Mouse (Mus musculus) small intestine, adult 2 months (tissue): ENCODE measurements at regions not wholly inside any gene's neighbourhood (a gene's known extent, or its start where the extent isn't known, plus 50 kb on each side); places are given as distances from the start of the nearest gene placed in this dataset.
A peak's percentile ranks its signal among the peaks of the same experiment; 100 is the strongest.

Experiments used
- H3K27ac ChIP-seq: fragments of 200-500 bp; 2 replicates; pipeline ENCODE4 v1.5.1; 2012; ENCODE audit warnings: low read depth, low read length, control low read depth, inconsistent platforms; ENCODE audit not compliant: insufficient read depth
- H3K27me3 ChIP-seq: fragments of 200-500 bp; 2 replicates; pipeline ENCODE4 v1.6.1; 2012; ENCODE audit warnings: mild to moderate bottlenecking, moderate library complexity, low read length, inconsistent platforms; ENCODE audit not compliant: control insufficient read depth, insufficient read depth
- H3K36me3 ChIP-seq: fragments of 200-500 bp; 2 replicates; pipeline ENCODE4 v1.6.1; 2012; ENCODE audit warnings: mild to moderate bottlenecking, low read length, control low read depth, inconsistent platforms; ENCODE audit not compliant: control insufficient read depth, insufficient read depth
- H3K4me1 ChIP-seq: fragments of 200-500 bp; 2 replicates; pipeline ENCODE4 v1.6.1; 2012; ENCODE audit warnings: low read length, inconsistent platforms, mixed read lengths; ENCODE audit not compliant: control insufficient read depth, insufficient read depth, insufficient read length
- H3K4me3 ChIP-seq: fragments of 200-500 bp; 2 replicates; pipeline ENCODE4 v1.5.1; 2012; ENCODE audit warnings: low read depth, mild to moderate bottlenecking, control low read depth, inconsistent platforms, low read length, moderate library complexity
- CTCF ChIP-seq: fragments of 200-500 bp; IDR thresholded peaks from 2 replicates; pipeline ENCODE4 v1.5.1; 2012; ENCODE audit warnings: low read depth, mild to moderate bottlenecking, control low read depth, inconsistent platforms, low read length, moderate library complexity, mixed read lengths; ENCODE audit not compliant: insufficient replicate concordance, insufficient read length; ENCODE audit errors: extremely low read depth
- POLR2A ChIP-seq: fragments of 200-500 bp; IDR thresholded peaks from 2 replicates; pipeline ENCODE4 v1.6.1; 2012; ENCODE audit warnings: low read depth, mild to moderate bottlenecking, control low read depth, inconsistent platforms, low read length, moderate library complexity
- WGBS: fragments of 180-500 bp; shearing (Covaris S2); methylation state at CpG from one replicate; pipeline ENCODE4 v1.1.7; 2018; 5-methylcytosine and 5-hydroxymethylcytosine counted together

DNA sequence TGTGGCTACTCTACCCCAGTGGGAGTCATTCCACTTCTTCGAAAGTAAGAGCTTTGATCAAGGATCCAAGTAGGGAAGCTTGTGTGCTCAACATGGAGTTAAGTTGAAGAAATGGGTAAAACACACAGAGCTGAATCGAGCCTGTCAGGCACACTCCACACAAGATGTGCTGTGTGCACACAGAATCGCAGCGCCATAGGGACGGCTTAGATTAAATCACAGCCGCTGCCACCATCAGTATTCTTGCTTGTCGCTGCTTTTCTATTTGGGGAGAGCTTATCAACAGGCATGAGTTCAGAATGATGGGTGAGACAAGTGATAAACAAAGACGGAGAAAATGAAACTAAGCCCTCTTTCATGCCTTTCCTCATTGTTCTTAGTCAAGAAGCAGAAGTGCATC lies 761.3 kb upstream of the Arrdc4 start:
- H3K4me3 ChIP-seq: no peak overlapping the region
- no peaks in the 10 kb centered on the region for H3K4me1 ChIP-seq
- no peaks in the 10 kb centered on the region for H3K36me3 ChIP-seq
- H3K27ac ChIP-seq: no peak overlapping the region
- 64% methylated on average over 8 of the region's 8 CpGs for WGBS
- no peaks in the 10 kb centered on the region for H3K27me3 ChIP-seq
- TF ChIP-seq CTCF (no peak), POLR2A (no peak)

DNA sequence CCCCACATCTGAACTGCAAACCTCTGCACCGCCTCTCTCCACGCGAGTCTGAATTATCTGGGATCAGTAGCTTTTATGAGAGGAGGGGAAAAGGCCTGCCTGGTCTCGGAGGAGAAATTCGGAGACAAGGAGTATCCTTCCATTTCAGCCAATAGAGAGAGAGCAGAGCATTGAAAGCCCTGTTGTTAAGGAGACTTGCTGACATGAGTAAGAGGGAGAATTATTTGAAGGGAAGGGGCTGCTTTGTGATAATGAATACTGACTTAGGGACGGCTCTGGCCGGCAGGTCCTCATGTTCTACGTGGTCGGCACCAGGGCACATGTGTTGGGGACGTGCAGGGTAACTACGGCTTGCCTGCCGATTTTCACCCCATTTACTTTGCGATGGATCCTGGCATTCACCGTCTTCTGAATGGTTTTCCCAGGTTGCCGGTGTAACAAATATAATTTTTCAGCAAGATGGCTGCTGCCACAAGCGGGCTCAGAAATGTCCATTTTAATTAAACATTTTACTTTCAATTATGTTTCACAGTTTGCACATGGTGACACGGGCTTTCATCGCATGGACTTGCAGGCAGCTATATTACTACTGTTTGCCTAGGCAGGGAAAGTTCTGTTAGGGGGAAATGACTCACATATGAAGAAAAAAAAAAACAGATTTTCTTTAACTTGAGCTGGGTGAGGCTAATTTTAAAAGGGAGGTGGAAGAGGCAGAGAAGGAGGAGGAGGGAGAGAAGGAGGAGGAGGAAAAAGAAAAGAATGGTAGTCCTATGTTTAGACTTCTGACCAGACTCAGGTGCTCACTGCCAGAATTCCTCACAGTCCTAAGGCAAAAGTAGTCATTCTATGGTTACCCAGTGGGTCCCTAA lies 744.3 kb upstream of the Arrdc4 start:
- Histone ChIP-seq H3K36me3 (no peaks in the 10 kb centered on the region), H3K27ac (no peak overlapping the region), H3K4me1 (no peaks in the 10 kb centered on the region), H3K4me3 (no peak overlapping the region), H3K27me3 (no peaks in the 10 kb centered on the region)
- no peak for TF ChIP-seq CTCF
- TF ChIP-seq POLR2A: no peak
- 75% methylated on average over 18 of the region's 18 CpGs for WGBS

DNA sequence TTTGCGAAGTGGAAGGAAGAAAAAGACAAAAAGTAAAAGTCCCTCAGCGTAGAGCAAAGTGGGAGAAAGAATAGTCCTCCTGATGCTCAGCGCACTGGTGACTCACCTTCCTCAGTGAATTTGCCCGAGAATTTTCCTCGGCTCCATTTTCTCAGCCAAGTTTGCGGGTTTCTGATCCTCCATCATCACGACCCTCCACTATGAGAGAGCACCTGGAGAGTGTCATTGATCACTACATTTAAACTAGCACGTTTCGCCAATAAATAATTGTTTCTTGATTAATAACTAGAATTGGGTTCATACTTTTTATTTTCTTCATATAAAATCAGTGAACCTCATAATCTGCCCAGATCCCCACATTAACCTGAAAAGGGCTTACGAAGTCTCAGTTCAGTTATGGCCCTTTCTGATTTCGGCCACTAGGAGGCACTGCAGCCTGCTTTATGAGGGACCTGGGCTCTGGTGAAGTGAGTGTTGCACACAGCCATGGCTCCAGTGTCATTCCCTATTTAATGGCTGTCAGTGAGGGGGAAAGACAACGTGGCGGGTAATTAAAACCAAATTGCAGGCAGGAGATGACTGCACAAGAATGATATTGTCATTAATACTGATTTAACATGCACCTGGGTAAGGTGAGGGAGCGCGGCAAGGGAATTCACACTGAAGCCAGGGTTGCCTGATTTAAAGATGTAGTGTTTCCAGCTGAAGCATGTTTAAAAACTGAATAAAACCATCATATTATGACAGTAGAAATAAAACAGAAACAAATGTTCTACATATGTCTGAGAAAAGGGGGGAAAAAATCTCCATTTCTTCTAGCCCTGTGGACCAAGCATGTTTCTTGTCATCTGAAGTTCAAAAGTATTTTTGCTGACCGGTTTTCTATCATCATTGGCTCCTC lies 741.8 kb upstream of the Arrdc4 start:
- H3K4me3 ChIP-seq: no peak overlapping the region
- H3K36me3 ChIP-seq: no peaks in the 10 kb centered on the region
- H3K27me3 ChIP-seq: no peaks in the 10 kb centered on the region
- H3K27ac ChIP-seq: no peak overlapping the region
- no peak for TF ChIP-seq POLR2A
- peak; percentile 42; the same call in 1 of the 2 replicates for TF ChIP-seq CTCF
- no peaks in the 10 kb centered on the region for H3K4me1 ChIP-seq
- WGBS: 39% methylated on average over 16 of the region's 16 CpGs

DNA sequence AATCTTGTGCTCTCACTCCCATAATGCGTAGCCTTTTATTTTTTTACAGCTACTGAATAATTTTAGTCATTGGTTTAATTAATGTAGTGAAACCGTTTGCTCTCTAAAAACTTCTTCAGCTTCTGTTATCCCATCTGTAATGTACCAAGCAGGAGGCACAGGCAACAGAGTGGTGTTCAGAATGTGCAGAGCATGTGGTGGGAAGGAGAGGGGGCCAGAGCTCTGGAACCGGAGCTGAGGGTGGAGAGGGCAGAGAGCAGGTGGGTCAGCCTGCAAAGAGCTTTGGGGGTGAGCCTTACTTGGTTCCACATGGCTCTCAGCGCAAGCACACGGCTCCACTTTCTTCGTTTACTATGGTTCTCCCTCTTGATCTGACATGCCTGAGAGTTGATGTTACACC lies 739.6 kb upstream of the Arrdc4 start:
- Histone ChIP-seq H3K27ac (no peak overlapping the region), H3K4me3 (no peak overlapping the region), H3K27me3 (no peaks in the 10 kb centered on the region), H3K36me3 (no peaks in the 10 kb centered on the region), H3K4me1 (no peaks in the 10 kb centered on the region)
- WGBS: 61% methylated on average over 6 of the region's 6 CpGs
- TF ChIP-seq POLR2A: no peak
- TF ChIP-seq CTCF: no peak

DNA sequence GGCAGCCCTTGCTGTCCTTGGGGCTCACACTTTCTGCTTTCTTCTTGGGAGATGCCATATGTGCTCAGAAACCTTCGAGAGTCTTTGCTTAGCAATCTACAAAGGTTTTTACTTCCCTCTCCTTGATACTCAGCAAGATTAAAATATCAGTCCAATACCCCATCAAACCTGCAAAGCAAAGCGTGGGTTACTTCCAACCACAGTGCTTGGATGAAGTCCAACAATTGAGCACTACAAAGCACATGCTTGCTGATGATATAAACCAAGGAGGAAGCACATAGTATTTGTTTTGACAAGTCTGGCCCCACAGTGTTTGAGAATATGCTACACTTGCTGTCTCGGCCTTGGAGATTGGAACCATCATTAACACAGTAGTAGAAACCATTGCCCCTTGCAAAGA lies 738.1 kb upstream of the Arrdc4 start:
- WGBS: 44% methylated on average over 3 of the region's 3 CpGs
- Histone ChIP-seq H3K27ac (no peak overlapping the region), H3K27me3 (no peaks in the 10 kb centered on the region), H3K36me3 (no peaks in the 10 kb centered on the region), H3K4me1 (no peaks in the 10 kb centered on the region), H3K4me3 (no peak overlapping the region)
- TF ChIP-seq CTCF (no peak), POLR2A (no peak)

DNA sequence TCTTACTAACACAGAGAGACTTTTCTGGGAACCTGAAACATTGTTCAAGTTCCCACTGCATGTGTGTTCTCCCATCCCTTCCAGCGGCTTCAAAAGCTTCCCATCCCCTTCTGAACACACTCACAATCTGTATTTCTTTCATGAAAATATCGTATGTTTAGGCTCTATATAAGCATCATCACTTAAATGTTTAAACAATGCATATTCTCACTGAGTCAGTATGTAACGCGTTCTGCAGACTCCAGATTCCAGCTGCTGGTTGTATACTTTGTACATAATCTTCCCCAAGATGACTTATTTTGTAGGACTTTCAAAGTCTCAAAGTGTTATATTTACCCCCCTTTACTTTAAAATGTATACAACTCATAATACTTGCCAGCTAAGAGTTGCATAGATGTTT lies 735.5 kb upstream of the Arrdc4 start:
- H3K36me3 ChIP-seq: no peaks in the 10 kb centered on the region

More for the DNA sequence above, 735.5 kb upstream of the Arrdc4 start:
- Histone ChIP-seq H3K4me3 (no peak overlapping the region), H3K27me3 (no peaks in the 10 kb centered on the region), H3K4me1 (no peaks in the 10 kb centered on the region), H3K27ac (no peak overlapping the region)
- WGBS: 65% methylated on average over 4 of the region's 4 CpGs
- TF ChIP-seq CTCF (no peak), POLR2A (no peak)
